Mouse (Mus musculus) naive thymus-derived CD4-positive, alpha-beta T cell, adult 2 months (primary cell): ENCODE results near the gene Gm10645.

ENCODE experiments used
- DNase-seq: peaks from one replicate; pipeline ENCODE4 v3.0.0-alpha.2; 2011; ENCODE audit warnings: low read depth

The Gm10645 gene

DNA sequence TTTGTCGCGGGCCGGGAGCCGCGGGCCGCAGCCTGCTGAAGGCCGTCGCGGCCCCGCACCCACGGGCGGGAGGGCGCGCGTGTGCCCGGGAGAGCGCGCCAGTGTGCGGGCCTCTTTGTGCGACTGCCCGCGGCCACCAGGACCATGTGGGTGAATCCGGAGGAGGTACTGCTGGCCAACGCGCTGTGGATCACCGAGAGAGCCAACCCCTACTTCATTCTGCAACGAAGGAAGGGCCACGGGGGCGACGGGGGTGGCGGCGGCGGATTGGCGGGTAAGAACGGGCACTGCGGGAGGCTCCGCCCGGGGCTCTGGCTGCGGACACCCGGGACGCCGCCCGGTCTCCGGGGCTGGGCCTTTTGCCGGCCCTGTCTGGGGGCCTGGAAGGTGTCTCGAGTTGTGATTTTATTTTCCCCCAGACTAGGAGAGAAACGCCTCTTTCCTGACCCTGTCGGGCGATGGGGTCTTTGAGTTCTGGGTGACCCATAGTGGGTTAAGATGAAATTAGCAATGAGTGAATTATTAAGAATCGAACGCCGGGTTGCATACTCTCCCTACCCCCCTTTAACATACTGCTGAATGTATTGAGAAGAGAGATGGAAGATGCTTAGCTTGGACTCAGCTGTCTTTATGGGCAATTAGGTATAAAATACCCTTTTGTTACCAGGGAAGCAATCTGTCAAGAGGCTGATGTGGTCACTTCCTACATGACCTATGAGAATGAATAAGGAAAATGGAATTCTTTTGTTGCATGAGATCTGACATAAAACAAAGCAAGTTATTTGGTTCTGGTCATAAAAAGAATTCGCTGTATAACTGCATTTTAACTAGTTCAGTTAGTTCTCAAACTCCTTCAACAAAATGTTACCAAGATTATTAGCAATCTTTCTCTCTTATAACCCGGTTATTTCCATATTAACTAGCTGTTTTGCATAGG is at the start of gene Gm10645:
Gm10645 (minus strand) TSS at position 240 of the 937 bp plus-strand sequence.
- no peak for DNase-seq

DNA sequence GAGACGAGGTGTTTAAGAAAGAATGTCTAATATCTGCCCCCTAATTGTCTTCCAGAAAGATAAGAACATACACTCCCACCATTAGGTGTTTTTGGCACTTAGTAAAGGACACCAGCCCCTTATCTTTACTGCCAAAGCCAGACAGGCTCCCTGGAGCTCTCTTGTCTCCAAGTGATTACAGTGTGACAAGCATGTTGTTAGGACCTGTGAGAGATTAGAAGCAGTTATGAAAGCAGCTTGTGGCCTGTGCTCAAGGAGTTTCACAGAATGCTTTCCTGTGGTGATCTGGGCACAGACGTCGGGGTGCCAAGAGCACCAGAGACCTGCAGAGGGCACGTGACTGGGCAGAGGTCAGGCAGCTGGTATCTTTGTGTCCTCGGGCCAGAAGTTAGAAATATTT is 49.1 kb upstream of the Gm10645 start:
- no peak for DNase-seq

DNA sequence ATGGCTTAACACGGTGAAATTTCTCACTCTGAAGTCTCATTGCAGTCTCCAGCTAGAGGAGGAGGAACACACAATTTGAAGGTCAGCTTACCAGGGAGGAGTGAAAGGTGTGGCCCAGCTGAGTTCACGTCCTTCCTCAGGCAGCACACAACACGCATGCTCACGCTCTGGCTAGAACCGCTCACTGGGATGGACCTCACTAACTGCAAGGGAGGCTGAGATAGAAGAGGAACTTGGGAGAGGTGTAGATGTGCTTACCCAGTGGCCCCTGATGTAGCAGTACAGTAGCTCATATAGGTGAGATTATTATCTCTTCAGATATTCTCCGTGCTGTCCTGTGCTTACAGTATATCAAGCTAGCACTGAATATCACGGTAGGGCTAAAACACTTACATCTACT is 44.7 kb upstream of the Gm10645 start:
- no peak for DNase-seq

DNA sequence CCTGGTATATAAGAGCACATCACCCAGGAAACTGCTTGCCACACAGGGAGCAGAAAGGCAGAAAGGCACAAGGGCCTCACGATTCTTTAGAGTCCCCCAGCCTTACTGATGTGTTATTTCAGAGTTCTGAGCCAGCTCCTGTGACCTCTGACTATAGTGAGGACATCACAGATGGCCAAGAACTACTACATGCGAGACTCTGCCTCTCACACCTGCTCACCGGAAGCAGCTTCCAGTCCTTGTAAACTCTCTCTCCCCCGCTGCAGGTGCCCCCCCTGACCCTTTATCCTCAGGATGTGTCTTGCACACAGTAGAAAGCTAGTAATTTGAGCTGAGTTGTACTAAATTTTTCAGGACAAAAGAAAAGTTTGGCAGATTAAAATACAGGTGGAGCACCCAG is 43.6 kb upstream of the Gm10645 start:
- no peak for DNase-seq

DNA sequence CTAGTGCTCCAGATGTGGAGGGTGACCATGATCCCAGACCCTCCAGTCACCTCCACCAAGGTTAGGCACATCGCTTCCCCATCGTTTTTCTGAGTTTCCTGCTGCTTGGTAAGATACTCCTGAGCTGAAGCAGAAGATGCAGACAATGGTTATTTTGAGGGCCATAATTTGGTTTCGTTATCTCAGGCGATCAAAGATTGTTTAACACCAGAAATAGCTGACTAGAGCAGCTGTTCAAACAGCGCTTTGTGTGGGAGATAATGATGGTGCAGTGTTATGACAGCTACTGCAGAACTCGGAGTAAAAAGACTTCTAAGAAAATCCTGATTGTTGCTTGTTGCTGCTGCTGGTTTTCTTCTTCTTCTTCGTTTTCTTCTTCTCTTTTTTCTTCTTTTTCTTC is 39.9 kb upstream of the Gm10645 start:
- no peak for DNase-seq

DNA sequence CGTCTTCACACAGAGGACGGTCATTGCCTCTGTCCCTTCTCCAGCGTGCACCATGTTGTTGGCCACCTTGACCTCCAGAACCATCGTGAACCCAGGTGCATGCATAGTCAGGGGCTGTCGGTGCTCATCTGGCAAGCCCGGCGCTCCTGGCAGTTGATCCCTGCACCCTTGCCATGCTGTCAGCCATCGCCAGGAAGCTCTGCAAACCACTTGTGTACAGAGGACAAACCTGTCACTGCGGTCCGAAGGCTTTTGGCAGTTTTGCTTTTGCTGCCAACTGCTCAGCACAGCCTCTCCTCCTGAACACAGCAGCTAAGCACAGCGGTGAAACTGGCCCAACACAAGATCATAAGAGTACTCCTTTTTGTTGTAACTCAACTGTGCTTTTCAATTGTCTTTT is 37.0 kb upstream of the Gm10645 start:
- no peak for DNase-seq

DNA sequence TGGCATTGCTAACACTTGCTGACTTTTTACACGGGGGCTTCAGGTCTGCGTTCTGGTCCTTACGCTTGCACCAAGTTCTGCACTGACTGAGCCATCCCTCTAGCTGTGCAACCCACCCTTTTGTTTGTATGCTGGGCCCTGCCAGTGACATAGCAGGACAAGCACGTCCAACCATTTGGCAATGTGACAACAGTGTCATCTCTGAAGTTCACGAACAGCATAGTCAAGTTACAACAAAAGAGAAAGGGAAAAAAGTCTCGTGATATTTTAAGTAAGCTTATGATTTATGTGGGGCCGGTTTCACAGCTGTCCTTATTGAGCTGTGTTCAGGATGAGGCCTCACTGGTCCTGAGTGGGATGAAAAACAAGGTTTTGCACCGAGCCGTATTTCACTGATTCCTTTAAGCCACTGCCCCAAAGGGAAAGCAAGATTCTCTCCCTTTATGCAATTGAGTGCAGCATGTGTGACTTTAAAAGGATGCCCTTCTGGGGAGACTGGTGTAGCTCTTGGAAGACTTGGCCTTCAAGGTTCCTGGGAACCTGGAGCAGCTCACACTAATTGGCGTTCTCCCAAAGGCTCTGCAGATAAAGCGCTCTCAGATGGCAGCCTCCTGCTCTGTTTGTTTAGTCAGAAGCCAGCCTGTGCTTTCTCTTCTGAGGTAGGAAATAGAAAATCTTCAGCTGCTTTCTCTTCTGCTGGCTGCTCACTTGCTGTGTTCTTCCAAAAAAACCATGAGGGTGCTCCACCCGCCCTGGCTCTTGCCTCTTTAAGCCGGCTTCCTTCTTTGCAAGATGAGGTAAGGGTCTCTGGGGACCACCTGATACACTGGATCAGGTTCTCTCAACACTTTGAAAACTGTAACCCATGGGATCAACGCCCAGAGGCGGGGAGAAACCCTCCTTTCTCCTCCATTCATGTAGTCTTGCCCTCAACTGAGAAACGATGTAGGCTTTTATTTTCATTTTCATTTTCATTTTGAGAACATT is 34.5 kb upstream of the Gm10645 start:
- no peak for DNase-seq

DNA sequence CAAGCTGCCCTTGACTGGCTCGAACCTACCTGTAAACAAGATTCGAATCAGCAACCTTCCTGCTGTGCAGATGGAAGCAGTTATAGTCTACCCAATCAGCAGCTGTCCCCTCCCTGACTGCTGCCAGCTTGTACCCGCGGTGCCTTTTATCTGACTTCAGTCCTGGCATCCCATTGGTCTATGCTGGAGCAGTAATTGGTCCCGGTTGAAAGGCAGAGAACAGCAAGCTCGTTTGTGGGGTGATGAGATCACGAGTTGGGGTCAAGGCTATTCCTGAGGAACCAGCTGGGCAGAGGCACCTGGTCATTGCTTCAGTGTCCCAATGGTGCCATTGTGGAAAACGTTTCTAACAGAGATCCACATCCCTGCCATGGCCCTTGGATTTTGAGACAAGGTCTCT is 33.7 kb upstream of the Gm10645 start:
- DNase-seq, result no peak

DNA sequence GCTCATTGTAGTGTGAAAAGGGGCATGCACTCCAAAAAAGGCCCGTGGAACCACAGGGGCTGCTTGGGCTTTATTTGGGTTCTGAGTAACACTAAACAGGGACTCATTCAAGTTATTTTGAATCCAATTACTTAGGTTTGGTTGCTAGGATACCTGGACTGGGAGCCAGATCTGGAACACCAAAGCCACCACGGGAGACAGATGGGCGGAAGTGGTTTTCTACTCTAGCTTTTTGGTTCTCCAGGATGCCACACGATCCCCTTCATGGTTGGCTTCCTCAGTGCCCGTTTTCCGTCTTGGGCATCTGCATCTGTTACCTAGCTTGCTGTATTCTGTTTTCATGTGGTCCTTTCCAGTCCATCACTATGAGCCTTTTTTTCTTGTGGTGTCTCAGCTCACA is 30.1 kb upstream of the Gm10645 start:
- no peak for DNase-seq

DNA sequence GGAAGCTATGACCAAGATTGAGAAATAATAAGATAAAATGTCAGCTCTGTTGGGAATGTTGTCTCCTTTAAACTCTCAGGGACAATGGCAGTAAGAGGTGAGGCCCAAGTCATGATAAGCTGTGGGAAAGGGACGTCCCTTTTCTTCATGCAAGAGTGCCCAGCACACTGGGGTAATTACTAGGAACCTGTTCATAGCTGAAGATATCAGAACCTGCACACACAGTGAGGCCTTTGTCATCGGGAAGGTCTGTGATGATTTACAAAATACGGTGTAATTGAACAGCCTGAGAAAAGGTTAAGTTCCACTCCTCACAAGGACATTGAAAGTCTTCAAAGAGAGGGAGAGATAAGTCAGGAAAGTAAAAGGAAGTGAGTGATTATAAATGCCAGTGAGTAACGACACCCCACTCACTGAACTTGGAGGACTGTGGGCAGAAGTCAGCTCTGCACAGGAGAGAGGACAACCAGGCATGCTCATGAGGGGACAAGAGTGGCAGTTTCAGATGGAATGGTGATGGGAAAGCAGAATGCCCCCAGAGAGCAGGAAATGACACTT is 23.6 kb upstream of the Gm10645 start:
- DNase-seq, result no peak

DNA sequence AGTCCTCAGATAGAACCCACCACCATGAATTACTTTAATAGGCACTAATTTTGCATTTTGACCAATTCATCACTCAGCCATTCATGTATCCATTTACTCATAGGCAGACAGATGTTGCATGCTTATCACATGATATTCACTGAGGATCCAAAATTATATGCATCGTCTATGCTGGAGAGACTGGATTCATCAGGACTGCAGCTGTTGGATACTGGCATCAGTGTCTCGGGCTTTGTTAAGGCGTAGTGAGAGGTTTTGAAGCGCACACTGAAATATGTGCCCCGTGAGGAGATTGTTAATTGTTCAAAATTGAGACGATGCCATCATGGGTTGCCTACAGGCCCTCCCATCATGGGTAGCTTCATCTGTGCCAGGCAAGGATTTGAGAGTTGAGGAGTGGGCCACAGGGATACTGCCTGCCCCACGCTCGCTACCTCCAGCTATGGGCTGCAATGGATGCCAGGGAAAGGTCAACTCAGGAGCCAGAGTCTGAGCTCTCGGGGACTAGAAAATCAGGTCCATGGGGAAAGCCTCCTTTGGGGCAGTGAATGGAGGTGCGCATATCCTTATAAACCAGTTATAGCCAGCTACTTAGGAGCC is 21.5 kb upstream of the Gm10645 start:
- DNase-seq, result no peak

DNA sequence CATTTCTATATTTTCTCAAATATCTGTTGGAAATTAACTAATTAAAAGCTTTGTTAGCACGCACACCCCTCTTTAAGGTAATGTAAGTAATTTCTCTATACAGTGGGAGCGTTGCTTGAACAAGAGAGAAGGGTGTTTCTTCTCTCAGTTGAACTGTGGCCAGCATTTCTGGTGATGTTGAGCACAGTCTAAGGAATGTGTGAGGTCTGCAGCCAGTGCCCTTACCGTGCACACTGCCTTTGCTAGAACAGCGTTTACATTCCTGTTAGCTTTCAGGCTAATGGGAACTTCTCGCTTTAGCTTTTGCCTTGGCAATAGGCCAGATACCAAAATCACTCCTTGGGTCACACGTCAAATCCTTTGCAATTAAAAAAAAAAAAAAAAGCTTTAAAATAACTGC is 20.4 kb upstream of the Gm10645 start:
- no peak for DNase-seq

DNA sequence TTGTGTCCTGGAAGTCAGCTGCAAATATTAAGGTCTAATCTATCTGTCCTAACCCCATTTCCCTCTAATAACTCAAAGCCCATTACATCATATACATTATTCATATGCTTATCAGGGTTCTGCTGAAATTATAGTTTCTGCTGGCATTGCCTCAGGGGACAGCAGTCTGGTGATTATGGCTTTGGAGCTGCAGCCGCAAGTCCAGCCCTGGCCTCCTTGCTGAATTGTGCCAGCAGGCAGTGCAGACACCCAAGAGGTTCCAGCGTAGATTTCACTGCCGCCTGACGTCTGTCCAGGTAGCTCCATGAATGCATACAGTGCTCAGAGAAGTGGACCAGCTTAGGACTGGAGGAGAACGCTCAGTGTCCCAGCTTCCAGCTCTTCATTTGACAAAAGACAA is 16.8 kb upstream of the Gm10645 start:
- no peak for DNase-seq

DNA sequence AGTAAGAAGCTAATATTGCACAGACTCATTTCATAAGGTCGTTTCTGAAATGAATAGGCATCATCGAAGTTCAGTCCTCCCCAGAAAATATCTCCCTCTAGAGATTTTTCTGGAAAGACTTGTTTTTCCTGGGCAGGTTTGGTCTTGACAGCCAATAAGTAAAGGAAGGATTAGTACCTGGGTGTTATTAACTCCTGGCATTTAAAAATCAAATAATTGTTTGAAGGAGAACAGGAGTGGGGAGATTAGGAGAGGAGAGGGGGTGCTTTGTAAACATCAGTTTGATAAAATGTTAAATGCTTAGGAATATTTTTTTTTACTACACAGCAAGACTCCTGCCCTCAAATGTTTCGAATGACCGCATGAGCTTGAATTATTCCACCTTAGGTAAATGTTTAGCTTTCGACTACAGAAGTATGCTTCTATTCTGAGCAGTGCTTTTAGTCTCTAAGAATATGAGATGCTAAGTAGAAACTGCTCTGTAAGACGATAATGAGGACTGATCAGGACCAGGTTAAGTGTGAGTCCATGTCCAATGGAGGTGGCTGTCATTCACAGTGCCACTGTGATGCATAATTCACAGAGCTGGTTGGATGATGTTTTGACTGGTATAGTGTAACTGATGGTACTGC is 16.0 kb upstream of the Gm10645 start:
- no peak for DNase-seq

DNA sequence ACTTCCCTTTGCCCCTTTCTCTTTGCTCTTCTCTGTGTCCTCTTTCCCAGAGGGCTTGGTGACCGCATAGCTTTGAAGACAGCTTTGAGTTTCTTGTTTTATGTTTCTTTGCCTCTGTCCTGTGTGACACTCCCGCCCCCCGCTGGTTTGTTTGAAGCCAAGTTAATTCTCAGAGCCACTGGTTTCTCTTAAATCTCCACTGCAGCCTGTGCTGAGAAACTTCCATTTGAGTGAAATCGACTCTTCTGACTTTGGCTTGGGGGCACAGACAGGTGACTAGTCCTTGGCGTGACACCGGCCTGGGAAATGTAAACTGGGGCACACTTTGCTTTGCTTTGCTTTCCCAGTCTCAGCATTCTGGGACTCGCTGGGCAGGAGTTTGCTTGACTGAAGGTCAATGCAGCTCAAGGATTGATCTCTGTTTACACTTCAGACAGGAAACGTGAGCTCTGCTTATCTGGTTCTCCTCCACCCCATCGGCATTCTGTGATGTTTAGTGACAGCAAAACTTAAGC is 12.3 kb upstream of the Gm10645 start:
- DNase-seq, result no peak

DNA sequence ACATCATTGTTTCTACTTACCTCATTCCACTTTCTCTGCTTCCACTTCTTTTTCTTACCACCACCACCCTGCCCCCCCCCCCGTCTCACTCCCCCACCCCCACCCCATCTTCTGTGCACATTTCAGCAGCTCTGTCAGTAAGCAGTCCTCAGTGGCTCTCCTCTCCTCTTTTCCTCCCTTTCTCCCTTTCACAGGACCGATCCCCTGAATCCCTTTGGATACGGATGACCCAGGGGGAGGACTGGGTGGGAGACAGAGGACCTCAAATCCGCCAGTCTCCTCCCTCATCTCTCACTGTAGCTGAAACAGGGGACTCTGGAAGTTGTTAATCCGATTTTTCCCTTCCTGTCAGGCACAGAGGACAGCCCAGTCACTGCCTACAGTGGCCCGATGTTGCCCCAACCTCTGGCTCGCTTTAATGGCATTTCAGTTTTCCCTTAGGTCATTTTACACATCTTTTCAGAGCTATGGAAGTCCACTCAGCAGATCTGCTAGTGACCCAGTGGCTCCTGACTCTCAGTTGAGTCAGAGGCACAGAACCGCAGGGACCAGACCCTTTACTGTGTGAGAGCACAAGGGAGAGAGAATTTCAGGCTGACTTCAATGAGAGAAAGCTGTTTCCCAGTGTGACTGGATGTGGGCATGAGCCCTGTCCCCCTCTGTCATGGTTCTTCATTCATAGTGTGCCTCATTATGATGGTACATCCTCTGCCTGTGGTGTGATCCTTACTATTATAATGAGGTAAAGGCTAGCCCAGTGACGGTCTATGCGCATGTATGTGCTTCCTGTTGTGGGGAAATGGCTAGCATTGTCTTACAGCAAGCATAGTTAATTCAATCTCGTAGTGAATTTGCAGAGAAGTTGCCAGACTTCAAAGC is 11.6 kb upstream of the Gm10645 start:
- no peak for DNase-seq

DNA sequence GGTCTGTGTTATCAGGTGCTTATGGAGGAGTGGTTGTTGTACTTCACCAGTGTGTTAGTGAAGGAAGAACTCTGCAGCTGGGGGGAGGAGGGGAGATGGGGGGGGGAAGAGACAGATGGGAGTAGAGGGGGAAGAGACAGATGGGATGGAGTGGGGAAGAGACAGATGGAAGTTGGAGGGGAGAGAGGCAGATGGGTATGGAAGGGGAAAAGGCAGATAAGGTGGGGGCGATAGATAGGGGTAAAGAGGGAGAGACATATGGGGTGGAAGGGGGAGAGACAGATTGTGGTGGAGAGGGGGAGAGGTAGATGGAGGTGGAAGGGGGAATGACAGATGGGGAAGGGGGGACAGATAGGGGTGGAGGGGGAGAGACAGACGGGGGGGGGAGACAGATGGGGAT is 10.8 kb upstream of the Gm10645 start:
- no peak for DNase-seq

DNA sequence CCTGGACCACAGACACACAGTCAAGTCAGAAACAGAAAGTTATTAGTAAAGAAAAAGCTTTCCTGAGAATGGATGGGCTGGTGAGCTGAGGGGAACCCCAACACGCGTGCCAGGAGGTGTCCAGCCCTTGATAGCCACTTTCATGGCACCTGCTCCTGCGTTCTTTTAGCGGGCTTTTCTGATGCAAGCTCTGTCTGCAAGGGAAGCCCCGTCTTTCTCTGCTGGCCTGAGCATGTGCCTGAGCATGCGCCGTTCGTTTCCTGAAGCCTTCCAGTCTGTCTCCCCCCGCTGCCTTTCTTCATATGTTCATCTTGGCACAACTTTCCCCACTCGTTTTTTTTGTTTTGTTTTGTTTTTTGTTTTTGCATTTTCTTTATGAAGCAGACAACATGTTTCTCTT is 9.7 kb upstream of the Gm10645 start:
- DNase-seq, result no peak

DNA sequence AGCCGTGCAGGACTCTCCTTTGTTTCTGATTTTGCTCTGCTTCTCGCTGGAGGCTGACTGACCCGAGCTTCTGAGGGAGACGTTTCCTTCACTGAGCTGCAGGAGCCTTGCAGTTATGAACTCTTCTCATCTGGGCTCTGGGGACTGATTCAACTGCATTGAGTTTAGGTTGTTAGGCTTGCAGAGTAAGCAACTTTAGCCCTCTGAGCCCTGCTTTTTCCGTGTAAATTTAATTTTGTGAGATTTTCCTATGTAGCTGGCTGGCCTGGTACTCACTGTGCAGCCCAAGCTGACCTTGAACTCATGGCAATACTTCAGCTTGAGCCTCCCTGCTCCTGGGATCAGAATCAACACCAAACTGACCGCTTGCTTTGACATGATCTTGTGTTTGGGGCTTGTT is 4.9 kb upstream of the Gm10645 start:
- DNase-seq, result no peak

DNA sequence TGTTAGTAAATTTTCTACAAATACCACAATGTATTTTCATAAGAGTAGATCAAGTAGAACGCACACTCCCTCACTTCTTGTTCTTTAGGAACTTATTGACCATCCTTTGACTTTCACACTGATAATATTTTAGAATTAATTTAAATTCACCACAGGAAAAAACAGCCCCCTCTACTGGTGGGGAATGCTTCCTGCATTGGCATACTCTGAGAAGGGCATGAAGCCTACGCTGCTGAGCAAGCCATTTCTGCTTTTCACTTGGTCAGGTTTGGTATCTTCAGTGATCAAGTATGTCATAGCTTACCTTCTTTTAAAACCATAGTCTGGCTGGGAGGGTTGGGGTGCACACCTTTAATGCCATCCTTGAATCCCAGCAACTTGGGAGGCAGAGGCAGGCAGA is 3.7 kb upstream of the Gm10645 start:
- no peak for DNase-seq
